Mouse (Mus musculus): ENCODE results near the gene Mrps24. TPM values are rescaled to one million over a fixed set of nuclear protein-coding genes. Genes with fewer than 3 reads are reported as not detected.

Gene Mrps24
- polyA plus RNA-seq, 1 experiment: 61.8 TPM

DNA sequence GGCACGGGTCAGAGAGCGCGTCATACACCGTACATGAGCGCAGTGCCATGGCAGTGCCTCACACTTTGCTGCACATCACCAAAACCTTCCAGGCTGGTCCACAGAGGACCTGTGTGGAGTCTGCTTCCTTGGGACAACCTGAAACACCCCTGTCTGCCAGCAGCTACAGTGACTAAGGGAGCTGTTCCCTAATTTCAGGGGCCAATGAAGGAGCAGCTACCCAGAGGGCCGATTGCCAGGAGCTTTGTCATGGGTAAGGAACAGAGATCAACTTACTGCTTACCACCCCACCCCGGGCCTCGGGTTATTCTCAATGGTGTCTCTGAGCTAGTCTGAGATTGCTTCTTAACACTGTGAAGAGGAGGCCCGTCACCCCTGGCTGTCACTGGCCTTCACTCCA, 301 bp downstream of the Mrps24 start:
- no peak for TF ChIP-seq EP300 (IDR thresholded peaks at IDR 0.05; ENCODE audit: insufficient read depth, low read depth, low read length)
- no peak for TF ChIP-seq POLR2A (IDR thresholded peaks at IDR 0.05; ENCODE audit: insufficient read depth, low read length)
- TF ChIP-seq CTCF (IDR thresholded peaks at IDR 0.05; ENCODE audit: low read depth, low read length): no peak
- H3K4me3 ChIP-seq (ENCODE audit: low read depth, low read length): no peak overlapping the region
- H3K4me1 ChIP-seq (ENCODE audit: control insufficient read depth, insufficient read depth, low read length): peaks cover 5% of the 10 kb centered on the region
- H3K27me3 ChIP-seq (ENCODE audit: control insufficient read depth, insufficient read depth, low read length, poor library complexity, severe bottlenecking): no peaks in the 10 kb centered on the region
- H3K9ac ChIP-seq (ENCODE audit: low read depth, poor library complexity, severe bottlenecking): no peak overlapping the region
- H3K27ac ChIP-seq (ENCODE audit: insufficient read depth, low read length): no peak overlapping the region
- H3K9me3 ChIP-seq (replicated peaks; ENCODE audit: control insufficient read depth, insufficient read depth, low read length, poor library complexity, severe bottlenecking): no peaks in the 10 kb centered on the region
- no peaks in the 10 kb centered on the region for H3K36me3 ChIP-seq (ENCODE audit: control insufficient read depth, insufficient read depth, low read length, poor library complexity, severe bottlenecking)

GRCm38 (mm10) chr11:5707530-5708353, 7.7 kb downstream of the Mrps24 start:
- peak overlapping the region; percentile 93 for H3K9ac ChIP-seq (ENCODE audit: low read depth, poor library complexity, severe bottlenecking)
- no peaks in the 10 kb centered on the region for H3K27me3 ChIP-seq (ENCODE audit: control insufficient read depth, insufficient read depth, low read length, poor library complexity, severe bottlenecking)
- H3K27ac ChIP-seq (ENCODE audit: insufficient read depth, low read length): no peak overlapping the region
- no peaks in the 10 kb centered on the region for H3K9me3 ChIP-seq (replicated peaks; ENCODE audit: control insufficient read depth, insufficient read depth, low read length, poor library complexity, severe bottlenecking)
- H3K4me3 ChIP-seq (ENCODE audit: low read depth, low read length): peak overlapping the region; percentile 93
- H3K36me3 ChIP-seq (ENCODE audit: control insufficient read depth, insufficient read depth, low read length, poor library complexity, severe bottlenecking): peaks cover 18% of the 10 kb centered on the region
- H3K4me1 ChIP-seq (ENCODE audit: control insufficient read depth, insufficient read depth, low read length): peaks cover 1% of the 10 kb centered on the region
- TF ChIP-seq CTCF (IDR thresholded peaks at IDR 0.05; ENCODE audit: low read depth, low read length): no peak
- TF ChIP-seq EP300 (IDR thresholded peaks at IDR 0.05; ENCODE audit: insufficient read depth, low read depth, low read length): no peak
- no peak for TF ChIP-seq POLR2A (IDR thresholded peaks at IDR 0.05; ENCODE audit: insufficient read depth, low read length)

- Histone ChIP-seq H3K9ac (ENCODE audit: low read depth, poor library complexity, severe bottlenecking) (peak overlapping the region; percentile 93), H3K4me1 (ENCODE audit: control insufficient read depth, insufficient read depth, low read length) (peaks cover 1% of the 10 kb centered on the region), H3K27me3 (ENCODE audit: control insufficient read depth, insufficient read depth, low read length, poor library complexity, severe bottlenecking) (no peaks in the 10 kb centered on the region), H3K36me3 (ENCODE audit: control insufficient read depth, insufficient read depth, low read length, poor library complexity, severe bottlenecking) (peaks cover 18% of the 10 kb centered on the region), H3K4me3 (ENCODE audit: low read depth, low read length) (peak overlapping the region; percentile 93), H3K9me3 (replicated peaks; ENCODE audit: control insufficient read depth, insufficient read depth, low read length, poor library complexity, severe bottlenecking) (no peaks in the 10 kb centered on the region), H3K27ac (ENCODE audit: insufficient read depth, low read length) (no peak overlapping the region)
- TF ChIP-seq CTCF (IDR thresholded peaks at IDR 0.05; ENCODE audit: low read depth, low read length) (no peak), EP300 (IDR thresholded peaks at IDR 0.05; ENCODE audit: insufficient read depth, low read depth, low read length) (no peak), POLR2A (IDR thresholded peaks at IDR 0.05; ENCODE audit: insufficient read depth, low read length) (no peak)
Observed at GRCm38 (mm10) chr11:5706874-5707529, 8.5 kb downstream of the Mrps24 start.

DNA sequence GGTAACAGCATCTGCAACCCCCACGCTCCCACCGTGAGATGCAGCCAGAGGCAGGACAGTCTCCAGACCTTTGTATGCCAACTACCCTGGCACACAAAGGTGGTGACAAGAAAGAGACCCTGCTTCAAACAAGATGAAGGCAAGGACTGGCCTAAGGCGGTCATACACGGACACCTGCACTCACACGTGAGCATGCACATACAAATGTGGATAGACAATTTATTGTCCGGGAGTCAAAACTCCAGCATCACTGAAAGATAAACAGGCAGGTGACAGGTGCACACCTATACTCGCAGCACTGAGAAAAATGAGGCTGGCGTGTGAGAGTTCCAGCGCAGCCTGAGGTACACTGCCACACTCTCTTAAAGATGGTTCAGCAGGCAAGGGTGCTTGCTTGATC, 9.5 kb downstream of the Mrps24 start:
- peak overlapping the region; percentile 93; the same call in 1 of the 2 replicates for H3K9ac ChIP-seq (ENCODE audit: low read depth, poor library complexity, severe bottlenecking)
- no peaks in the 10 kb centered on the region for H3K9me3 ChIP-seq (replicated peaks; ENCODE audit: control insufficient read depth, insufficient read depth, low read length, poor library complexity, severe bottlenecking)
- H3K4me1 ChIP-seq (ENCODE audit: control insufficient read depth, insufficient read depth, low read length): peaks cover 1% of the 10 kb centered on the region
- TF ChIP-seq EP300 (IDR thresholded peaks at IDR 0.05; ENCODE audit: insufficient read depth, low read depth, low read length) (no peak), CTCF (IDR thresholded peaks at IDR 0.05; ENCODE audit: low read depth, low read length) (no peak), POLR2A (IDR thresholded peaks at IDR 0.05; ENCODE audit: insufficient read depth, low read length) (no peak)
- peak overlapping the region; percentile 54 for H3K4me3 ChIP-seq (ENCODE audit: low read depth, low read length)
- H3K36me3 ChIP-seq (ENCODE audit: control insufficient read depth, insufficient read depth, low read length, poor library complexity, severe bottlenecking): peaks cover 18% of the 10 kb centered on the region
- no peaks in the 10 kb centered on the region for H3K27me3 ChIP-seq (ENCODE audit: control insufficient read depth, insufficient read depth, low read length, poor library complexity, severe bottlenecking)
- no peak overlapping the region for H3K27ac ChIP-seq (ENCODE audit: insufficient read depth, low read length)

- Histone ChIP-seq H3K27ac (ENCODE audit: insufficient read depth, low read length) (peak overlapping the region; percentile 97), H3K9me3 (replicated peaks; ENCODE audit: control insufficient read depth, insufficient read depth, low read length, poor library complexity, severe bottlenecking) (no peaks in the 10 kb centered on the region), H3K4me1 (ENCODE audit: control insufficient read depth, insufficient read depth, low read length) (peaks cover 1% of the 10 kb centered on the region), H3K9ac (ENCODE audit: low read depth, poor library complexity, severe bottlenecking) (0 out of 2 replicates have a peak overlapping the region, but pooled peaks have one; percentile 13), H3K4me3 (ENCODE audit: low read depth, low read length) (no peak overlapping the region), H3K27me3 (ENCODE audit: control insufficient read depth, insufficient read depth, low read length, poor library complexity, severe bottlenecking) (no peaks in the 10 kb centered on the region), H3K36me3 (ENCODE audit: control insufficient read depth, insufficient read depth, low read length, poor library complexity, severe bottlenecking) (peaks cover 18% of the 10 kb centered on the region)
- TF ChIP-seq POLR2A (IDR thresholded peaks at IDR 0.05; ENCODE audit: insufficient read depth, low read length): no peak
- no peak for TF ChIP-seq CTCF (IDR thresholded peaks at IDR 0.05; ENCODE audit: low read depth, low read length)
- TF ChIP-seq EP300 (IDR thresholded peaks at IDR 0.05; ENCODE audit: insufficient read depth, low read depth, low read length): no peak
Observed at GRCm38 (mm10) chr11:5703341-5703740, 12.1 kb downstream of the Mrps24 start.

GRCm38 (mm10) chr11:5702957-5703332, 12.5 kb downstream of the Mrps24 start:
- H3K9me3 ChIP-seq (replicated peaks; ENCODE audit: control insufficient read depth, insufficient read depth, low read length, poor library complexity, severe bottlenecking): no peaks in the 10 kb centered on the region
- no peak for TF ChIP-seq EP300 (IDR thresholded peaks at IDR 0.05; ENCODE audit: insufficient read depth, low read depth, low read length)
- no peak for TF ChIP-seq POLR2A (IDR thresholded peaks at IDR 0.05; ENCODE audit: insufficient read depth, low read length)
- TF ChIP-seq CTCF (IDR thresholded peaks at IDR 0.05; ENCODE audit: low read depth, low read length): no peak
- H3K27me3 ChIP-seq (ENCODE audit: control insufficient read depth, insufficient read depth, low read length, poor library complexity, severe bottlenecking): no peaks in the 10 kb centered on the region
- 0 out of 2 replicates have a peak overlapping the region, but pooled peaks have one; percentile 13 for H3K9ac ChIP-seq (ENCODE audit: low read depth, poor library complexity, severe bottlenecking)
- H3K27ac ChIP-seq (ENCODE audit: insufficient read depth, low read length): peak overlapping the region; percentile 97
- peaks cover 18% of the 10 kb centered on the region for H3K36me3 ChIP-seq (ENCODE audit: control insufficient read depth, insufficient read depth, low read length, poor library complexity, severe bottlenecking)
- peaks cover 1% of the 10 kb centered on the region for H3K4me1 ChIP-seq (ENCODE audit: control insufficient read depth, insufficient read depth, low read length)
- no peak overlapping the region for H3K4me3 ChIP-seq (ENCODE audit: low read depth, low read length)

Measured in ES-Bruce4 (cell line).